Mouse (Mus musculus): ENCODE data around the gene AF067063.

GRCm38 (mm10) chr13:119808937-119809336 lies 21.1 kb downstream of the AF067063 start:
- no peak for TF ChIP-seq CTCF (IDR thresholded peaks at IDR 0.05; ENCODE audit: low read depth, low read length)
- no peak for TF ChIP-seq POLR2A (IDR thresholded peaks at IDR 0.05; ENCODE audit: borderline replicate concordance, low read depth, low read length)
